19 mouse cellular contexts compared by ENCODE assay signal in the genomic region with DNA sequence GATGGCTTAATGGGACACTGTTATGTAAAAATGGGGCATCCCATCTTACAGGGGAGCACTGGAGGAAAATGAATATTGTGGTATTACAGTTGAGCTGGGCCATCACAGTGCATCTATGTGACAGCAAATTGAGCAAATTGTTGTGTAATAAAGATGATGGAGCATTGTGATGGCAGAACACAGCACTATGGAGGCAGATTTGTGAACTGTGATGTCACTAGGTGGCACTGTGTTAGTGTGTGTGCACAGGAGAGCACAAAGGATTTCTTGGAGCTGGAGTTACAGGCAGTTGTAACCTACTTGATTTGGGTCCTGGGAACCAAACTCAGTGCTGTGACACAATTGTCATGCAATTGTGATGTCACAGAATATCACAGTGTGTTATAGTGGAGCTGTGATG. TPM values are rescaled to one million over a fixed set of nuclear protein-coding genes. Genes with fewer than 3 reads are reported as not detected.
DNase-seq lines count a peak whose midpoint lies in the region; ATAC-seq and TF ChIP-seq lines count a peak whose summit lies in the region.
"Had no signal": no experiment of that assay in that cellular context is flagged by ENCODE, and none has a peak within 500 bp of the region (broad histone marks: within the 10 kb centered on the region; RNA-seq: fewer than 3 reads in every experiment).

No protein-coding gene starts in this region.

- no peak for TF ChIP-seq EP300 in MEL (IDR thresholded peaks at IDR 0.05; ENCODE audit: low read depth in 1 of 2, low read length in 2 of 2)

- no peaks in the 10 kb centered on the region for H3K4me1 ChIP-seq in kidney, embryonic 14.5 days (ENCODE audit: control insufficient read depth, insufficient read depth, low read length)
- H3K4me1 ChIP-seq in midbrain, embryonic 13.5 days (replicated peaks) = no peaks in the 10 kb centered on the region
- no peaks in the 10 kb centered on the region for H3K4me1 ChIP-seq in midbrain, embryonic 11.5 days (ENCODE audit: control insufficient read depth, insufficient read depth, low read length)
- no peaks in the 10 kb centered on the region for H3K4me1 ChIP-seq in MEL (ENCODE audit: control insufficient read depth in 1 of 2, insufficient read depth in 2 of 2, low read length in 2 of 2)
- H3K4me1 ChIP-seq in stomach, embryonic 14.5 days (ENCODE audit: control insufficient read depth, insufficient read depth, low read length) = no peaks in the 10 kb centered on the region
- H3K4me1 ChIP-seq: intestine, embryonic 15.5 days; neural tube, embryonic 15.5 days; stomach, embryonic 15.5 days had no signal

- no peaks in the 10 kb centered on the region for H3K36me3 ChIP-seq in kidney, embryonic 14.5 days (ENCODE audit: control insufficient read depth, insufficient read depth, low read length)
- H3K36me3 ChIP-seq in midbrain, embryonic 13.5 days = no peaks in the 10 kb centered on the region
- no peaks in the 10 kb centered on the region for H3K36me3 ChIP-seq in midbrain, embryonic 11.5 days (ENCODE audit: control insufficient read depth, insufficient read depth, low read length)
- H3K36me3 ChIP-seq in MEL (ENCODE audit: control insufficient read depth in 1 of 2, insufficient read depth in 2 of 2, low read length in 2 of 2) = no peaks in the 10 kb centered on the region
- H3K36me3 ChIP-seq in stomach, embryonic 14.5 days (ENCODE audit: control insufficient read depth, insufficient read depth, low read length) = no peaks in the 10 kb centered on the region
- H3K36me3 ChIP-seq: intestine, embryonic 15.5 days; neural tube, embryonic 15.5 days; stomach, embryonic 15.5 days had no signal

- H3K4me2 ChIP-seq in kidney, embryonic 14.5 days (replicated peaks; ENCODE audit: low read depth, low read length) = no peak overlapping the region
- no peak overlapping the region for H3K4me2 ChIP-seq in midbrain, embryonic 13.5 days (replicated peaks)
- H3K4me2 ChIP-seq in midbrain, embryonic 11.5 days = no peak overlapping the region
- H3K4me2 ChIP-seq in stomach, embryonic 14.5 days (replicated peaks; ENCODE audit: low read depth, low read length) = no peak overlapping the region
- H3K4me2 ChIP-seq: heart, embryonic 11.5 days; intestine, embryonic 15.5 days; neural tube, embryonic 15.5 days; stomach, embryonic 15.5 days had no signal

- H3K79me2 ChIP-seq in MEL (ENCODE audit: control insufficient read depth, insufficient read depth, low read length, poor library complexity) = no peaks in the 10 kb centered on the region

- TF ChIP-seq POLR2A in MEL (IDR thresholded peaks at IDR 0.05; ENCODE audit: control insufficient read depth in 1 of 2, insufficient read depth in 1 of 2, low read depth in 1 of 2, low read length in 2 of 2, poor library complexity in 1 of 2) = no peak

- H3K4me3 ChIP-seq in kidney, embryonic 14.5 days (ENCODE audit: low read length) = no peak overlapping the region
- H3K4me3 ChIP-seq in midbrain, embryonic 13.5 days (replicated peaks) = no peak overlapping the region
- H3K4me3 ChIP-seq in midbrain, embryonic 11.5 days (ENCODE audit: low read depth, low read length) = no peak overlapping the region
- no peak overlapping the region for H3K4me3 ChIP-seq in MEL (ENCODE audit: control insufficient read depth in 1 of 2, insufficient read depth in 1 of 2, low read depth in 2 of 2, low read length in 2 of 2)
- H3K4me3 ChIP-seq in stomach, embryonic 14.5 days (ENCODE audit: low read depth, low read length) = no peak overlapping the region
- H3K4me3 ChIP-seq: intestine, embryonic 15.5 days; neural tube, embryonic 15.5 days; stomach, embryonic 15.5 days had no signal

- no peak overlapping the region for H3K27ac ChIP-seq in kidney, embryonic 14.5 days (ENCODE audit: low read depth, low read length)
- H3K27ac ChIP-seq in midbrain, embryonic 13.5 days = no peak overlapping the region
- H3K27ac ChIP-seq in midbrain, embryonic 11.5 days (ENCODE audit: low read depth, low read length) = no peak overlapping the region
- no peak overlapping the region for H3K27ac ChIP-seq in MEL (ENCODE audit: control insufficient read depth, low read depth, low read length)
- no peak overlapping the region for H3K27ac ChIP-seq in stomach, embryonic 14.5 days (ENCODE audit: low read length)
- H3K27ac ChIP-seq: intestine, embryonic 15.5 days; neural tube, embryonic 15.5 days; stomach, embryonic 15.5 days had no signal

- no peaks in the 10 kb centered on the region for H3K27me3 ChIP-seq in kidney, embryonic 14.5 days (ENCODE audit: control insufficient read depth, insufficient read depth, low read length)
- no peaks in the 10 kb centered on the region for H3K27me3 ChIP-seq in midbrain, embryonic 13.5 days
- no peaks in the 10 kb centered on the region for H3K27me3 ChIP-seq in midbrain, embryonic 11.5 days (ENCODE audit: control insufficient read depth, insufficient read depth, low read length)
- no peaks in the 10 kb centered on the region for H3K27me3 ChIP-seq in MEL (ENCODE audit: control insufficient read depth in 1 of 2, insufficient read depth in 2 of 2, low read length in 2 of 2)
- no peaks in the 10 kb centered on the region for H3K27me3 ChIP-seq in stomach, embryonic 14.5 days (ENCODE audit: control insufficient read depth, insufficient read depth, low read length)
- H3K27me3 ChIP-seq: intestine, embryonic 15.5 days; neural tube, embryonic 15.5 days; stomach, embryonic 15.5 days had no signal

- peak in 2 of 3 experiments; percentile 16 to 26; a peak in 2 of 6 replicates for TF ChIP-seq CTCF in MEL (IDR thresholded peaks at IDR 0.05 in 2 of 3, conservative IDR thresholded peaks at IDR 0.05 in 1 of 3; ENCODE audit: control insufficient read depth in 1 of 3, insufficient read depth in 1 of 3, low read depth in 2 of 3, low read length in 3 of 3, poor library complexity in 1 of 3, severe bottlenecking in 1 of 3)

- ATAC-seq in kidney, embryonic 14.5 days (ENCODE audit: low FRiP score, low TSS enrichment) = peak; percentile 64
- peak; percentile 43; the same call in 1 of the 2 replicates for ATAC-seq in midbrain, embryonic 13.5 days
- ATAC-seq in midbrain, embryonic 11.5 days (ENCODE audit: low FRiP score) = no peak
- peak; percentile 33; the same call in 1 of the 2 replicates for ATAC-seq in stomach, embryonic 14.5 days (ENCODE audit: insufficient number of reproducible peaks, insufficient read depth, low FRiP score, low read depth)
- ATAC-seq: intestine, embryonic 15.5 days had no signal

- no peaks in the 10 kb centered on the region for H3K9me3 ChIP-seq in kidney, embryonic 14.5 days (ENCODE audit: control insufficient read depth, low read length)
- H3K9me3 ChIP-seq in midbrain, embryonic 13.5 days = no peaks in the 10 kb centered on the region
- no peaks in the 10 kb centered on the region for H3K9me3 ChIP-seq in midbrain, embryonic 11.5 days (ENCODE audit: control insufficient read depth, low read length)
- H3K9me3 ChIP-seq in MEL (replicated peaks; ENCODE audit: insufficient read depth, low read length) = no peaks in the 10 kb centered on the region
- no peaks in the 10 kb centered on the region for H3K9me3 ChIP-seq in stomach, embryonic 14.5 days (ENCODE audit: control insufficient read depth, low read depth, low read length)
- H3K9me3 ChIP-seq: intestine, embryonic 15.5 days; neural tube, embryonic 15.5 days; stomach, embryonic 15.5 days had no signal

- no peak overlapping the region for H3K9ac ChIP-seq in kidney, embryonic 14.5 days (ENCODE audit: low read depth, low read length)
- no peak overlapping the region for H3K9ac ChIP-seq in midbrain, embryonic 13.5 days (replicated peaks)
- H3K9ac ChIP-seq in midbrain, embryonic 11.5 days (ENCODE audit: low read length) = no peak overlapping the region
- H3K9ac ChIP-seq in MEL (ENCODE audit: control insufficient read depth, low read depth, low read length, poor library complexity, severe bottlenecking) = no peak overlapping the region
- no peak overlapping the region for H3K9ac ChIP-seq in stomach, embryonic 14.5 days (replicated peaks; ENCODE audit: low read depth, low read length)
- H3K9ac ChIP-seq: intestine, embryonic 15.5 days; neural tube, embryonic 15.5 days; stomach, embryonic 15.5 days had no signal

- no peak for DNase-seq in kidney, postnatal 4 days
- DNase-seq in midbrain, embryonic 11.5 days (ENCODE audit: low spot score, missing footprints) = no peak
- no peak for DNase-seq in MEL (ENCODE audit: low read depth, low spot score)
- DNase-seq in heart, postnatal 36 days = no peak
- DNase-seq: cerebellum, adult 2 months; heart, postnatal 4 days; lung, adult 2 months had no signal

- intact Hi-C loops in heart, postnatal 36 days (cut with DNase I) = no loop called here

- TF ChIP-seq RAD21 in MEL (IDR thresholded peaks at IDR 0.05; ENCODE audit: low read depth, low read length) = no peak; the same call in 1 of the 2 replicates

RNA-seq across cellular contexts. Expression of gene Olfr763, which starts 12.7 kb away (rescaled TPM):
- not detected in 2 replicates for polyA plus RNA-seq in kidney, embryonic 14.5 days (2014; fragmentation: Nextera tagmentation; extraction: Ambion mirVana)
- not detected in 2 replicates for polyA plus RNA-seq in midbrain, embryonic 13.5 days (2015; fragmentation: Nextera tagmentation; extraction: Ambion mirVana)
- polyA plus RNA-seq in midbrain, embryonic 11.5 days (2014; fragmentation: Nextera tagmentation; extraction: Ambion mirVana) = not detected in 2 replicates
- total RNA-seq in MEL (2012; rRNA removed) = not detected in 2 replicates
- not detected for polyA plus RNA-seq in MEL (2012; ENCODE audit: insufficient read depth in 1 of 2, insufficient read length in 2 of 2, low read depth in 1 of 2, low replicate concordance in 2 of 2, missing spikeins in 1 of 2)
- not detected in 2 replicates for polyA plus RNA-seq in stomach, embryonic 14.5 days (2014; fragmentation: Nextera tagmentation; extraction: Ambion mirVana)
- total RNA-seq in heart, postnatal 36 days (2021) = not detected
- total RNA-seq: adrenal gland, adult 18-20 months; gastrocnemius, postnatal 4 days; heart, postnatal 4 days had no signal
- polyA plus RNA-seq: cerebellum, adult 2 months; cortical plate, adult 2 months; heart, embryonic 11.5 days; intestine, embryonic 15.5 days; large intestine, adult 2 months; limb, embryonic 14.5 days; lung, adult 2 months; neural tube, embryonic 15.5 days; stomach, embryonic 15.5 days had no signal

RNA-seq across cellular contexts. Expression of gene Olfr764-ps1, which starts 16.4 kb away (rescaled TPM):
- polyA plus RNA-seq in kidney, embryonic 14.5 days (2014; fragmentation: Nextera tagmentation; extraction: Ambion mirVana) = not detected in 2 replicates
- polyA plus RNA-seq in midbrain, embryonic 13.5 days (2015; fragmentation: Nextera tagmentation; extraction: Ambion mirVana) = not detected in 2 replicates
- polyA plus RNA-seq in midbrain, embryonic 11.5 days (2014; fragmentation: Nextera tagmentation; extraction: Ambion mirVana) = not detected in 2 replicates
- total RNA-seq in MEL (2012; rRNA removed) = not detected in 2 replicates
- polyA plus RNA-seq in MEL (2012; ENCODE audit: insufficient read depth in 1 of 2, insufficient read length in 2 of 2, low read depth in 1 of 2, low replicate concordance in 2 of 2, missing spikeins in 1 of 2) = not detected
- not detected in 2 replicates for polyA plus RNA-seq in stomach, embryonic 14.5 days (2014; fragmentation: Nextera tagmentation; extraction: Ambion mirVana)
- total RNA-seq in heart, postnatal 36 days (2021) = not detected
- total RNA-seq: adrenal gland, adult 18-20 months; gastrocnemius, postnatal 4 days; heart, postnatal 4 days had no signal
- polyA plus RNA-seq: cerebellum, adult 2 months; cortical plate, adult 2 months; heart, embryonic 11.5 days; intestine, embryonic 15.5 days; large intestine, adult 2 months; lung, adult 2 months; neural tube, embryonic 15.5 days; stomach, embryonic 15.5 days had no signal

RNA-seq across cellular contexts. Expression of gene Olfr765, which starts 26.5 kb away (rescaled TPM):
- polyA plus RNA-seq in kidney, embryonic 14.5 days (2014; fragmentation: Nextera tagmentation; extraction: Ambion mirVana) = not detected in 2 replicates
- polyA plus RNA-seq in midbrain, embryonic 13.5 days (2015; fragmentation: Nextera tagmentation; extraction: Ambion mirVana) = not detected in 2 replicates
- not detected in 2 replicates for polyA plus RNA-seq in midbrain, embryonic 11.5 days (2014; fragmentation: Nextera tagmentation; extraction: Ambion mirVana)
- not detected in 2 replicates for total RNA-seq in MEL (2012; rRNA removed)
- not detected for polyA plus RNA-seq in MEL (2012; ENCODE audit: insufficient read depth in 1 of 2, insufficient read length in 2 of 2, low read depth in 1 of 2, low replicate concordance in 2 of 2, missing spikeins in 1 of 2)
- not detected in 2 replicates for polyA plus RNA-seq in stomach, embryonic 14.5 days (2014; fragmentation: Nextera tagmentation; extraction: Ambion mirVana)
- not detected for total RNA-seq in heart, postnatal 36 days (2021)
- total RNA-seq: adrenal gland, adult 18-20 months; gastrocnemius, postnatal 4 days; heart, postnatal 4 days had no signal
- polyA plus RNA-seq: cerebellum, adult 2 months; cortical plate, adult 2 months; heart, embryonic 11.5 days; intestine, embryonic 15.5 days; large intestine, adult 2 months; limb, embryonic 14.5 days; lung, adult 2 months; neural tube, embryonic 15.5 days; stomach, embryonic 15.5 days had no signal

RNA-seq across cellular contexts. Expression of gene Olfr9, which starts 34.1 kb away (rescaled TPM):
- polyA plus RNA-seq in kidney, embryonic 14.5 days (2014; fragmentation: Nextera tagmentation; extraction: Ambion mirVana) = not detected in 2 replicates
- not detected in 2 replicates for polyA plus RNA-seq in midbrain, embryonic 13.5 days (2015; fragmentation: Nextera tagmentation; extraction: Ambion mirVana)
- polyA plus RNA-seq in midbrain, embryonic 11.5 days (2014; fragmentation: Nextera tagmentation; extraction: Ambion mirVana) = not detected in 2 replicates
- total RNA-seq in MEL (2012; rRNA removed) = not detected in 2 replicates
- not detected for polyA plus RNA-seq in MEL (2012; ENCODE audit: insufficient read depth in 1 of 2, insufficient read length in 2 of 2, low read depth in 1 of 2, low replicate concordance in 2 of 2, missing spikeins in 1 of 2)
- polyA plus RNA-seq in stomach, embryonic 14.5 days (2014; fragmentation: Nextera tagmentation; extraction: Ambion mirVana) = not detected in 2 replicates
- total RNA-seq in heart, postnatal 36 days (2021) = not detected
- total RNA-seq: adrenal gland, adult 18-20 months; gastrocnemius, postnatal 4 days; heart, postnatal 4 days had no signal
- polyA plus RNA-seq: cerebellum, adult 2 months; cortical plate, adult 2 months; heart, embryonic 11.5 days; intestine, embryonic 15.5 days; large intestine, adult 2 months; limb, embryonic 14.5 days; lung, adult 2 months; neural tube, embryonic 15.5 days; stomach, embryonic 15.5 days had no signal

RNA-seq across cellular contexts. Expression of gene Olfr766-ps1, which starts 45.5 kb away (rescaled TPM):
- polyA plus RNA-seq in kidney, embryonic 14.5 days (2014; fragmentation: Nextera tagmentation; extraction: Ambion mirVana) = not detected in 2 replicates
- polyA plus RNA-seq in midbrain, embryonic 13.5 days (2015; fragmentation: Nextera tagmentation; extraction: Ambion mirVana) = not detected in 2 replicates
- not detected in 2 replicates for polyA plus RNA-seq in midbrain, embryonic 11.5 days (2014; fragmentation: Nextera tagmentation; extraction: Ambion mirVana)
- total RNA-seq in MEL (2012; rRNA removed) = not detected in 2 replicates
- not detected for polyA plus RNA-seq in MEL (2012; ENCODE audit: insufficient read depth in 1 of 2, insufficient read length in 2 of 2, low read depth in 1 of 2, low replicate concordance in 2 of 2, missing spikeins in 1 of 2)
- polyA plus RNA-seq in stomach, embryonic 14.5 days (2014; fragmentation: Nextera tagmentation; extraction: Ambion mirVana) = not detected in 2 replicates
- total RNA-seq in heart, postnatal 36 days (2021) = not detected
- total RNA-seq: adrenal gland, adult 18-20 months; gastrocnemius, postnatal 4 days; heart, postnatal 4 days had no signal
- polyA plus RNA-seq: cerebellum, adult 2 months; cortical plate, adult 2 months; heart, embryonic 11.5 days; intestine, embryonic 15.5 days; large intestine, adult 2 months; limb, embryonic 14.5 days; lung, adult 2 months; neural tube, embryonic 15.5 days; stomach, embryonic 15.5 days had no signal
